Mouse (Mus musculus) CH12.LX (cell line): ENCODE measurements around the gene Eif5a2.

Experiments used
- CHD1 ChIP-seq: IDR thresholded peaks from 2 replicates; pipeline ENCODE4 v1.6.1; 2012; ENCODE audit warnings: low read depth, low read length, improper control_type of control experiment, inconsistent platforms
- MAX ChIP-seq: IDR thresholded peaks from 2 replicates; pipeline ENCODE4 v1.6.1; 2011; ENCODE audit warnings: low read length, improper control_type of control experiment
- MEF2A ChIP-seq: IDR thresholded peaks from 2 replicates; pipeline ENCODE4 v1.6.1; 2014; ENCODE audit warnings: low read depth, mild to moderate bottlenecking, inconsistent platforms, low read length, improper control_type of control experiment, borderline replicate concordance
- MXI1 ChIP-seq: IDR thresholded peaks from 2 replicates; pipeline ENCODE4 v1.6.1; 2011; ENCODE audit warnings: mild to moderate bottlenecking, low read depth, low read length, improper control_type of control experiment
- POLR2A ChIP-seq: IDR thresholded peaks from 2 replicates; pipeline ENCODE4 v1.6.1; 2011; ENCODE audit warnings: low read depth, mild to moderate bottlenecking, improper control_type of control experiment, low read length
- RCOR1 ChIP-seq: conservative IDR thresholded peaks from 2 replicates; pipeline ENCODE4 v1.6.1; 2012; ENCODE audit warnings: low read depth, mild to moderate bottlenecking, inconsistent platforms, low read length, improper control_type of control experiment
- TCF12 ChIP-seq: IDR thresholded peaks from 2 replicates; pipeline ENCODE4 v1.6.1; 2014; ENCODE audit warnings: low read depth, mild to moderate bottlenecking, inconsistent platforms, low read length, improper control_type of control experiment
- ZNF384 ChIP-seq: IDR thresholded peaks from 2 replicates; pipeline ENCODE4 v1.6.1; 2012; ENCODE audit warnings: low read depth, low read length, improper control_type of control experiment, inconsistent platforms

DNA sequence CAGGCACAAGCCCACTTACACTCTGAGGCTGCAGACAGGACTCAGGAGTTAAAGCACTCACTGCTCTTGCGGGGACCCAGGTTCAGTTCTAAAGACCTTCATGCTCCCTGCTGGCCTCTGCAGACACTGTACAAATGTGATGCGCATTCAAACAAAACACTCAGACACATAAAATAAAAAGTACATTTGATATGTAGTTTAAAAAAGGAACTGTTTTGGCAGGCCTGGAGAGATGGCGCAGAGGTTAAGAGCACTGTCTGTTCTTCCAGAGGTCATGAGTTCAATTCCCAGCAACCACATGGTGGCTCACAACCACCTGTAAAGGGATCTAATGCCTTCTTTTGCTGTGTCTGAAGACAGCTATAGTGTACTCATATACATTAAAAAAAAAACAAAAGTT lies 32.9 kb upstream of the Eif5a2 start:
- TF ChIP-seq MEF2A (no peak), MXI1 (no peak), RCOR1 (no peak), ZNF384 (no peak), TCF12 (no peak), CHD1 (no peak), MAX (no peak), POLR2A (no peak)
